Mouse (Mus musculus): ENCODE data around the gene Gm3409. TPM values are rescaled to one million over a fixed set of nuclear protein-coding genes. Genes with fewer than 3 reads are reported as not detected.
"Not testable (repeated sequence)": the region's sequence is repeated elsewhere in the genome, so short reads cannot be mapped to it uniquely, and the experiment has no call there.

The Gm3409 gene
- polyA plus RNA-seq (2016; fragmentation: Nextera tagmentation; extraction: Ambion mirVana) = not detected in 2 replicates

DNA sequence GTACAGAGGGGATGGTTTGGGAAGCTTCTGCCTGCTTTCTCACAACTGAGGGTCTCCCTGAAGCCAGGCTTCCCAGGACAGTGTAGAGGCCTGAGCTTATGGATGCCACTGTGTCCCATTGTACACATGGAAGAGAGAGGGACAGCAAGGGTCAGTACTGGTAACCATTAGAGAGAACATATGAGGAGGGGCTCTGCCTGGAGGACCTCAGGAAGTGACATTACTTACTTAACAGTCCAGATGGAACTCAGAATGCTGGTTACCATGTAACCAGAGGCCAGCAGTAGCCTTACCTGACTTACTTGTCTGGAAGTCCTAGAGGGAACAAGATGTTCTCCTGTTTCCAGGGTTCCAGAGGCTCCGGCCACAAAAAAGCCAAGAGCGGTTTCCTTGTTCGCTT, at the start of gene Gm3409:
Gene Gm3409 (plus strand): TSS at position 301 of the 400 bp plus-strand sequence.
- H3K9ac ChIP-seq (replicated peaks); H3K9me3 ChIP-seq; H3K27me3 ChIP-seq; H3K4me1 ChIP-seq (replicated peaks); H3K4me3 ChIP-seq (replicated peaks); H3K36me3 ChIP-seq; H3K4me2 ChIP-seq; H3K27ac ChIP-seq; ATAC-seq (ENCODE audit: insufficient number of reproducible peaks, insufficient read depth, low FRiP score, low TSS enrichment, low read depth): not testable (repeated sequence)
- WGBS = 100% methylated on average over 3 of the region's 3 CpGs

DNA sequence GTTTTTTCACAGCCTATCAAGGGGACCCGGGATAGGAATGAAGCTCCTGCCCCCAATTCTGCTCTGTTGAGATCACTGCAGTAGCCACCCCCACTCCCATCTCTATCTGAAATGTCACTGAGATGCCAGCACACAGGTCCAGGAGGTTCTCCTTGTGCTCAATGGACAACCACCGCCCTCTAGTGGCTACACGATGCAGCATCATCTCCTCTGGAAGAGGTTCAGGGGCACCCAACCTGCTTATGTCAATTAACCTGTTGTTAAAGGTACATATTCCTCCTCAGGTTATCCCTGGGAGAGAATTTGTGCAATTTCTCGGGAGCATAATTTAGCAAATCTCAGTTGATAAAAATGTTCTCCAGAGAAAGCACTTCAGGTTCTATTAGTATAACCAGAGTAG, 48.5 kb upstream of the Gm3409 start:
- H3K4me3 ChIP-seq (replicated peaks); H3K36me3 ChIP-seq; H3K9me3 ChIP-seq; ATAC-seq (ENCODE audit: insufficient number of reproducible peaks, insufficient read depth, low FRiP score, low TSS enrichment, low read depth); H3K27ac ChIP-seq; H3K27me3 ChIP-seq; H3K4me1 ChIP-seq (replicated peaks); H3K9ac ChIP-seq (replicated peaks); H3K4me2 ChIP-seq: not testable (repeated sequence)
- WGBS = 12% methylated on average over 3 of the region's 4 CpGs

DNA sequence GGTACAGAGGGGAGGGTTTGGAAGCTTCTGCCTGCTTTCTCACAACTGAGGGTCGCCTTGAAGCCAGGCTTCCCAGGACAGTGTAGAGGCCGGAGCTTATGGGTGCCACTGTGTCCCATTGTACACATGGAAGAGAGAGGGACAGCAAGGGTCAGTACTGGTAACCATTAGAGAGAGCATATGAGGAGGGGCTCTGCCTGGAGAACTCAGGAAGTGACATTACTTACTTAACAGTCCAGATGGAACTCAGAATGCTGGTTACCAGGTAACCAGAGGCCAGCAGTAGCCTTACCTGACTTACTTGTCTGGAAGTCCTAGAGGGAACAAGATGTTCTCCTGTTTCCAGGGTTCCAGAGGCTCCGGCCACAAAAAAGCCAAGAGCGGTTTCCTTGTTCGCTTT, 46.4 kb upstream of the Gm3409 start, which contains the start of gene Gm6370:
Gene Gm6370 (plus strand): TSS at position 301 of the 400 bp plus-strand sequence.
- WGBS = no CpG with 5 or more reads among the region's 5 CpGs
- not testable (repeated sequence) for H3K9me3 ChIP-seq; H3K27ac ChIP-seq; ATAC-seq (ENCODE audit: insufficient number of reproducible peaks, insufficient read depth, low FRiP score, low TSS enrichment, low read depth); H3K9ac ChIP-seq (replicated peaks); H3K27me3 ChIP-seq; H3K36me3 ChIP-seq; H3K4me2 ChIP-seq; H3K4me1 ChIP-seq (replicated peaks); H3K4me3 ChIP-seq (replicated peaks)

DNA sequence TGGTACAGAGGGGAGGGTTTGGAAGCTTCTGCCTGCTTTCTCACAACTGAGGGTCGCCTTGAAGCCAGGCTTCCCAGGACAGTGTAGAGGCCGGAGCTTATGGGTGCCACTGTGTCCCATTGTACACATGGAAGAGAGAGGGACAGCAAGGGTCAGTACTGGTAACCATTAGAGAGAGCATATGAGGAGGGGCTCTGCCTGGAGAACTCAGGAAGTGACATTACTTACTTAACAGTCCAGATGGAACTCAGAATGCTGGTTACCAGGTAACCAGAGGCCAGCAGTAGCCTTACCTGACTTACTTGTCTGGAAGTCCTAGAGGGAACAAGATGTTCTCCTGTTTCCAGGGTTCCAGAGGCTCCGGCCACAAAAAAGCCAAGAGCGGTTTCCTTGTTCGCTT, 35.3 kb upstream of the Gm3409 start, which contains the start of gene 4930449I24Rik:
Gene 4930449I24Rik (plus strand): TSS at position 301 of the 400 bp plus-strand sequence.
- H3K9me3 ChIP-seq; ATAC-seq (ENCODE audit: insufficient number of reproducible peaks, insufficient read depth, low FRiP score, low TSS enrichment, low read depth); H3K27me3 ChIP-seq; H3K4me2 ChIP-seq; H3K9ac ChIP-seq (replicated peaks); H3K4me3 ChIP-seq (replicated peaks); H3K36me3 ChIP-seq; H3K4me1 ChIP-seq (replicated peaks); H3K27ac ChIP-seq: not testable (repeated sequence)
- whole genome bisulfite sequencing = no CpG with 5 or more reads among the region's 5 CpGs

DNA sequence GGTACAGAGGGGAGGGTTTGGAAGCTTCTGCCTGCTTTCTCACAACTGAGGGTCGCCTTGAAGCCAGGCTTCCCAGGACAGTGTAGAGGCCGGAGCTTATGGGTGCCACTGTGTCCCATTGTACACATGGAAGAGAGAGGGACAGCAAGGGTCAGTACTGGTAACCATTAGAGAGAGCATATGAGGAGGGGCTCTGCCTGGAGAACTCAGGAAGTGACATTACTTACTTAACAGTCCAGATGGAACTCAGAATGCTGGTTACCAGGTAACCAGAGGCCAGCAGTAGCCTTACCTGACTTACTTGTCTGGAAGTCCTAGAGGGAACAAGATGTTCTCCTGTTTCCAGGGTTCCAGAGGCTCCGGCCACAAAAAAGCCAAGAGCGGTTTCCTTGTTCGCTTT, 23.6 kb upstream of the Gm3409 start, which contains the start of gene Gm3402:
Gene Gm3402 (plus strand): TSS at position 301 of the 400 bp plus-strand sequence.
- not testable (repeated sequence) for H3K4me1 ChIP-seq (replicated peaks); H3K9ac ChIP-seq (replicated peaks); H3K4me2 ChIP-seq; ATAC-seq (ENCODE audit: insufficient number of reproducible peaks, insufficient read depth, low FRiP score, low TSS enrichment, low read depth); H3K4me3 ChIP-seq (replicated peaks); H3K27ac ChIP-seq; H3K36me3 ChIP-seq; H3K9me3 ChIP-seq; H3K27me3 ChIP-seq
- WGBS = 100% methylated on average over 1 of the region's 5 CpGs

DNA sequence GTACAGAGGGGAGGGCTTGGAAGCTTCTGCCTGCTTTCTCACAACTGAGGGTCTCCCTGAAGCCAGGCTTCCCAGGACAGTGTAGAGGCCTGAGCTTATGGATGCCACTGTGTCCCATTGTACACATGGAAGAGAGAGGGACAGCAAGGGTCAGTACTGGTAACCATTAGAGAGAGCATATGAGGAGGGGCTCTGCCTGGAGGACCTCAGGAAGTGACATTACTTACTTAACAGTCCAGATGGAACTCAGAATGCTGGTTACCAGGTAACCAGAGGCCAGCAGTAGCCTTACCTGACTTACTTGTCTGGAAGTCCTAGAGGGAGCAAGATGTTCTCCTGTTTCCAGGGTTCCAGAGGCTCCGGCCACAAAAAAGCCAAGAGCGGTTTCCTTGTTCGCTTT, 11.9 kb upstream of the Gm3409 start, which contains the start of gene Gm3404:
Gene Gm3404 (plus strand): TSS at position 301 of the 400 bp plus-strand sequence.
- not testable (repeated sequence) for H3K36me3 ChIP-seq; H3K4me1 ChIP-seq (replicated peaks); H3K4me3 ChIP-seq (replicated peaks); H3K27ac ChIP-seq; H3K9me3 ChIP-seq; H3K9ac ChIP-seq (replicated peaks); H3K27me3 ChIP-seq; ATAC-seq (ENCODE audit: insufficient number of reproducible peaks, insufficient read depth, low FRiP score, low TSS enrichment, low read depth); H3K4me2 ChIP-seq
- WGBS = 85% methylated on average over 3 of the region's 3 CpGs

DNA sequence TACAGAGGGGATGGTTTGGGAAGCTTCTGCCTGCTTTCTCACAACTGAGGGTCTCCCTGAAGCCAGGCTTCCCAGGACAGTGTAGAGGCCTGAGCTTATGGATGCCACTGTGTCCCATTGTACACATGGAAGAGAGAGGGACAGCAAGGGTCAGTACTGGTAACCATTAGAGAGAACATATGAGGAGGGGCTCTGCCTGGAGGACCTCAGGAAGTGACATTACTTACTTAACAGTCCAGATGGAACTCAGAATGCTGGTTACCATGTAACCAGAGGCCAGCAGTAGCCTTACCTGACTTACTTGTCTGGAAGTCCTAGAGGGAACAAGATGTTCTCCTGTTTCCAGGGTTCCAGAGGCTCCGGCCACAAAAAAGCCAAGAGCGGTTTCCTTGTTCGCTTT, 18.4 kb downstream of the Gm3409 start, which contains the start of gene Gm3415:
Gene Gm3415 (plus strand): TSS at position 301 of the 400 bp plus-strand sequence.
- no CpG with 5 or more reads among the region's 3 CpGs for WGBS
- H3K27me3 ChIP-seq; H3K27ac ChIP-seq; H3K4me2 ChIP-seq; H3K4me3 ChIP-seq (replicated peaks); H3K4me1 ChIP-seq (replicated peaks); H3K36me3 ChIP-seq; ATAC-seq (ENCODE audit: insufficient number of reproducible peaks, insufficient read depth, low FRiP score, low TSS enrichment, low read depth); H3K9me3 ChIP-seq; H3K9ac ChIP-seq (replicated peaks): not testable (repeated sequence)

DNA sequence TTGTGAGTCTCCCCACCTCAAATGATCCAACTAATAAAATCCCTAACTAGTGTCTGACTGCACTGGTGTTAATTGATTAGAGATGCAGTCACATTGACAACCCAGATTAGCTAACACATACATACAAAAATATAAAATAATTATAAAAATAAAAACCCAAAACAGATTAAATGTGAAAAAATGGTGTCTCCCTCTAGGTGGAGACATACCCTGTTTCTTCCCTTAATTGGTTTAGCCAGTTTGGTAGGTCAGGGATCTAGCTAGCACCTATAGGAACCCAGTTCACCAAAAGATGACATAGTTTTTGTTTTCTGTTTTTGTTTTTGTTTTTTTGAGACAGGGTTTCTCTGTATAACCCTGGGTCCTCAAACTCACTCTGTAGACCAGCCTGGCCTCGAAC, 26.8 kb downstream of the Gm3409 start:
- H3K9me3 ChIP-seq = no peaks in the 10 kb centered on the region
- H3K4me3 ChIP-seq (replicated peaks) = no peak overlapping the region
- H3K36me3 ChIP-seq = no peaks in the 10 kb centered on the region
- no peak overlapping the region for H3K9ac ChIP-seq (replicated peaks)
- no peaks in the 10 kb centered on the region for H3K4me1 ChIP-seq (replicated peaks)
- no peak for ATAC-seq (ENCODE audit: insufficient number of reproducible peaks, insufficient read depth, low FRiP score, low TSS enrichment, low read depth)
- WGBS = 73% methylated on average over 1 of the region's 1 CpGs
- H3K4me2 ChIP-seq = no peak overlapping the region
- H3K27ac ChIP-seq = no peak overlapping the region
- no peaks in the 10 kb centered on the region for H3K27me3 ChIP-seq

DNA sequence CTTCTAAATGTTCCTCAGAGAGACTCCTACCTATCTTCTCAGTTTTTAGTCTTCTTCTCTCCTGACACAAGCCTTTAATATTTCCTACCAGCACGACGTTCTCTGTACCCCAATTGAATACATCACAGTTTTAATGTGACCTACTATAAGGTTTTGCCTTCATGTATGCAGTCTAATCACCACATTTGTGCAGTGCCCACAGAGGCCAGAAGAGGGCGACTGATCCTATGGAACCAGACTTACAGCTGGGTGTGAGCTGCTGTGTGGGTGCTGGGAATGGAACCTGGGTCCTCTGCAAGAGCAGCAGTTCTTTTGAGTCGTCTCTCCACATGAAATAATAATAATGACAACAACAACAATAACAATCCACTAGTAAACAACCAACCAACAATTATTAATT, 29.6 kb downstream of the Gm3409 start:
- Histone ChIP-seq H3K4me2 (no peak overlapping the region), H3K4me1 (replicated peaks) (no peaks in the 10 kb centered on the region), H3K9ac (replicated peaks) (no peak overlapping the region), H3K27ac (no peak overlapping the region), H3K27me3 (no peaks in the 10 kb centered on the region), H3K4me3 (replicated peaks) (no peak overlapping the region), H3K9me3 (no peaks in the 10 kb centered on the region), H3K36me3 (no peaks in the 10 kb centered on the region)
- 64% methylated on average over 4 of the region's 4 CpGs for WGBS
- ATAC-seq (ENCODE audit: insufficient number of reproducible peaks, insufficient read depth, low FRiP score, low TSS enrichment, low read depth) = no peak

DNA sequence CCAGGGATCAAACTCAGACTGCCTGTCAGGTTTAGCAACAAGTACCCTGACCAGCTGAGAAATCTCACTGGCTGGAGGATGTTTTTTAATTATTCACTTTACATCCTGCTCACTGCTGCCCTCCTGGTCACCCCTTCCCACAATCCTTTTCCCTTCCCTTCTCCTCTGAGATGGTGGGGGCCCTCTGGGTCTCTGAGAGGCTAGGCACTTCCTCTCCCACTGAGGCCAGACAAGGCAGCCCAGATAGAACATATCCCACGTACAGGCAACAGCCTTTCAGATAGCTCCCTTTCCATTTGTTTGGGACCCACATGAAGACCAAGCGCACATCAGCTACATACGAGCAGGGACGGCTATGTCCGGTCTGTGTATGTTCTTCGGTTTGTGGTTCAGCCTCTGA, 32.7 kb downstream of the Gm3409 start:
- H3K4me1 ChIP-seq (replicated peaks); ATAC-seq (ENCODE audit: insufficient number of reproducible peaks, insufficient read depth, low FRiP score, low TSS enrichment, low read depth); H3K4me3 ChIP-seq (replicated peaks); H3K27me3 ChIP-seq; H3K9me3 ChIP-seq; H3K4me2 ChIP-seq; H3K36me3 ChIP-seq; H3K9ac ChIP-seq (replicated peaks); H3K27ac ChIP-seq: not testable (repeated sequence)
- WGBS = 83% methylated on average over 6 of the region's 6 CpGs

DNA sequence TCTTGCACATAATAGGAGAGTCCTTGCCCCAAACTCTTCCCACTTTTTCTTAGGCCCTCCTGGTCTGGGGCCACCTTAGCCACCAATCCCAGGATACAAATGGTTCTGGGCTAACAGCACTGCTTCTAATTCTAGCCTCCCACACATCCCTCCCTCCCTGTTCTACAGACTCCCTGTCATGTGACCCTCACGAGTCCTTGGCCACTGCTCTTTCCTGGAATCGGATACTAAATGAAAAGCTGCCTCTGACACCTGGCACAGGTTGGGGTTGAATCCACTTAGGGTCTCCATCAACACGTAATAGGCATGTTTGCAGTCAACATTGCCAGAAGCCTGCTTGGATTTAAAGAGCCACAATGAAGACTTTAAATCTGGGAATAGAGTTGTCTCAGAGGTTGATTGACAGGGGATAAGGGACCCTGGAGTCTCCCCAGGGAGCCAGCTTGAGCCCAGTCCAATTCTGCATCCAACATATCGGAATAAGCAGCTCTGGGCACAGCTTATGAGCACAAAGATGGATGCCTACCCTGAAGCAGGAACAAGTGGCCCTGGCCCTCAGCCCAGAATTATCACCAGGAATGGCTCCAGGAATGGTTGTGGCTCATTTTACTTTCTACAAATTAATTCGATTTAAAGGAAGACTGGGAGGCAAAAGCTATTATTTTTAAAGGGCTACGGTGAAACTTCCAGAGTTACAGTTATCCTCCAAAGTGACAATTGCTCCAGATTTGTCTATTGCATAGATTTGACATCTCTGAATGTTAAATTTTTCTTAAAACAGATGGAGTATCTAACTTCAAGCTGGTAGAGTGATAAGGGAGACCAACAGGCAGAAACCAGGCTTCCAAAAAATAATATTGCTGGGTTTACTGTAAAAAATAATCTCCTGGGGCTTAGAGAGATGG, 34.6 kb downstream of the Gm3409 start:
- H3K4me3 ChIP-seq (replicated peaks); ATAC-seq (ENCODE audit: insufficient number of reproducible peaks, insufficient read depth, low FRiP score, low TSS enrichment, low read depth); H3K27ac ChIP-seq; H3K9ac ChIP-seq (replicated peaks); H3K4me1 ChIP-seq (replicated peaks); H3K27me3 ChIP-seq; H3K36me3 ChIP-seq; H3K4me2 ChIP-seq; H3K9me3 ChIP-seq: not testable (repeated sequence)
- 70% methylated on average over 6 of the region's 6 CpGs for WGBS

DNA sequence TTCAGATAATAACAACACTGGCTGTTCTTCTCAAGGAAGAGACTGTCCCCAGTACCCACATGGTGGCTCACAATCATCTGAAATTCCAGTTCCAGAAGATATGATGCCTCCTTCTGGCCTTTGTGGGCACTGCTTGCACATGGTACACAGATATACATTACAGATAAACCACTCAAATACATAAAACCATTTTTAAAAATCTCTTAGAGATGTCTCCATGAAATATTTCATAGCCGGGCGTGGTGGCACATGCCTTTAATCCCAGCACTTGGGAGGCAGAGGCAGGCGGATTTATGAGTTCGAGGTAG, 35.2 kb downstream of the Gm3409 start:
- ATAC-seq (ENCODE audit: insufficient number of reproducible peaks, insufficient read depth, low FRiP score, low TSS enrichment, low read depth); H3K4me2 ChIP-seq; H3K36me3 ChIP-seq; H3K4me3 ChIP-seq (replicated peaks); H3K4me1 ChIP-seq (replicated peaks); H3K9ac ChIP-seq (replicated peaks); H3K27me3 ChIP-seq; H3K9me3 ChIP-seq; H3K27ac ChIP-seq: not testable (repeated sequence)
- 92% methylated on average over 4 of the region's 4 CpGs for WGBS
